Mouse (Mus musculus) layer of hippocampus, postnatal 10 days (tissue): Measurements from ENCODE around the gene Marveld1. TPM values are rescaled to one million over a fixed set of nuclear protein-coding genes. Genes with fewer than 3 reads are reported as not detected.

Source experiments
- DNase-seq, 2 experiments: peaks; one replicate each; pipeline ENCODE4 v3.0.0; 2021; ENCODE audit warnings: low spot score in 2 of 2
- long read RNA-seq: library from polyadenylated mRNA; stranded (forward); transcript quantifications from one replicate; pipeline ENCODE4 v2.0.0, GENCODE M21; 2023
- total RNA-seq, 2 experiments: library from RNA; stranded (reverse); gene quantifications; 2 replicates each; pipeline ENCODE4 v1.2.3; 2021

Gene Marveld1
- total RNA-seq, result 10 to 100 TPM in 1 of 2 experiments, 1 to 10 TPM in 1; 9.9 to 12.9 TPM
- long read RNA-seq, partial matches to known transcripts, result 0 of 3 reads
- long read RNA-seq, other reads (novel, unspliced or antisense), result 0 of 3 reads

GRCm38 (mm10) chr19:42147170-42147768 lies at the start of gene Marveld1:
Gene Marveld1, plus strand, starts transcription at chr19:42147400.
- peak; percentile 55 to 56 for DNase-seq

GRCm38 (mm10) chr19:42099406-42099805 lies 47.8 kb upstream of the Marveld1 start:
- DNase-seq, result no peak

- DNase-seq, result no peak
Measured at GRCm38 (mm10) chr19:42104681-42105080, 42.5 kb upstream of the Marveld1 start.

- no peak for DNase-seq
Measured at GRCm38 (mm10) chr19:42115783-42116335, 31.3 kb upstream of the Marveld1 start.

GRCm38 (mm10) chr19:42118142-42118541 lies 29.1 kb upstream of the Marveld1 start:
- DNase-seq, result no peak

GRCm38 (mm10) chr19:42118596-42118995 lies 28.6 kb upstream of the Marveld1 start:
- no peak for DNase-seq

- no peak for DNase-seq
Measured at GRCm38 (mm10) chr19:42120451-42120850, 26.7 kb upstream of the Marveld1 start.

- no peak for DNase-seq
Measured at GRCm38 (mm10) chr19:42124684-42125083, 22.5 kb upstream of the Marveld1 start.

- no peak for DNase-seq
Measured at GRCm38 (mm10) chr19:42125501-42126218, 21.5 kb upstream of the Marveld1 start.

GRCm38 (mm10) chr19:42126219-42126605 lies 21.0 kb upstream of the Marveld1 start:
- DNase-seq, result no peak

- no peak for DNase-seq
Measured at GRCm38 (mm10) chr19:42127024-42127423, 20.2 kb upstream of the Marveld1 start.

GRCm38 (mm10) chr19:42128052-42128740 lies 19.0 kb upstream of the Marveld1 start:
- peak in 1 of 2 experiments; percentile 34 for DNase-seq

GRCm38 (mm10) chr19:42128787-42129508 lies 18.3 kb upstream of the Marveld1 start, which contains the start of gene Avpi1:
Gene Avpi1, minus strand, starts transcription at chr19:42129059.
- DNase-seq, result peak; percentile 97

- DNase-seq, result no peak
Measured at GRCm38 (mm10) chr19:42129509-42130293, 17.5 kb upstream of the Marveld1 start.

GRCm38 (mm10) chr19:42130294-42130606 lies 16.9 kb upstream of the Marveld1 start:
- DNase-seq, result no peak

- DNase-seq, result no peak
Measured at GRCm38 (mm10) chr19:42131101-42131500, 16.1 kb upstream of the Marveld1 start.

- DNase-seq, result no peak
Measured at GRCm38 (mm10) chr19:42135070-42135469, 12.1 kb upstream of the Marveld1 start.

- no peak for DNase-seq
Measured at GRCm38 (mm10) chr19:42136126-42136525, 11.1 kb upstream of the Marveld1 start.

GRCm38 (mm10) chr19:42137167-42137672 lies 10.0 kb upstream of the Marveld1 start:
- no peak for DNase-seq
